Mouse (Mus musculus): ENCODE data around the gene Olfr1154. TPM values are rescaled to one million over a fixed set of nuclear protein-coding genes. Genes with fewer than 3 reads are reported as not detected.

The Olfr1154 gene
- polyA plus RNA-seq, 2 experiments = not detected

DNA sequence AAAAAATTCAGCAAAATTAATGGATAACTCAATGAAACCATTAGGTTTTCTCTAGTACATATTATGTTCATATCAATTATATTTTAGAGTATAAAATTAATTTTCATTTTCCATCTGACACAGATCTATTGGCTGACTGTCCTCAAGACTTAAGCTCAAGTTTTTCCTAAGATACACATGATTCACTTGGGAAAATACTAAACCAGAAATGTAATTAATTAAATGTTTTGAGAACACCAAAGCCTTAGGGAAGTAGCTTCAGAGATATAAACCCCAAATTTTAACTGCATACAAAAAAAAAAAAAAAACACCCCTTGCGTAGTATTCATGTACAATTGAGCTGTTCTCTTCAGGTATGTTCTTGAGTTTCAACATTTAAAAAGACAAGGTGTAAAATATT, 49.4 kb downstream of the Olfr1154 start, which contains the start of gene Olfr1151:
Olfr1151 (plus strand) TSS at position 301 of the 400 bp plus-strand sequence.
- no peaks in the 10 kb centered on the region for H3K36me3 ChIP-seq (replicated peaks; ENCODE audit: control insufficient read depth, insufficient read depth, low read depth)
- H3K27ac ChIP-seq = no peak within 1 kb of the TSS
- TF ChIP-seq EP300 (IDR thresholded peaks at IDR 0.05; ENCODE audit: low read depth) (no peak), CTCF (IDR thresholded peaks at IDR 0.05; ENCODE audit: low read depth) (no peak)
- ATAC-seq (ENCODE audit: insufficient read depth) (no peak), DNase-seq (ENCODE audit: low read depth in 3 of 3, low spot score in 3 of 3) (no peak)
- H3K4me3 ChIP-seq (ENCODE audit: insufficient read depth in 1 of 2, low read depth in 2 of 2, low read length in 2 of 2) = no peak within 1 kb of the TSS
- H3K4me1 ChIP-seq (replicated peaks; ENCODE audit: control insufficient read depth in 2 of 2, insufficient read depth in 2 of 2, low read length in 1 of 2) = no peaks in the 10 kb centered on the region
- no peak within 1 kb of the TSS for H3K4me2 ChIP-seq (ENCODE audit: low read depth)
- no peaks in the 10 kb centered on the region for H3K27me3 ChIP-seq (ENCODE audit: control insufficient read depth, insufficient read depth, low read length)
- WGBS (ENCODE audit: insufficient replicate concordance) = 57% methylated on average over 1 of the region's 1 CpGs
- no peak within 1 kb of the TSS for H3K9ac ChIP-seq (replicated peaks)
- no peaks in the 10 kb centered on the region for H3K9me3 ChIP-seq (ENCODE audit: control insufficient read depth, low read length)

Other genes starting within 250 kb of the Olfr1154 start
- gene Olfr1134, start 246.7 kb downstream of the Olfr1154 start, polyA plus RNA-seq (2012; rRNA removed) = not detected in 2 replicates
- not detected in 2 replicates for gene Olfr1134, start 246.7 kb downstream of the Olfr1154 start, polyA plus RNA-seq (2014; fragmentation: Nextera tagmentation; extraction: Ambion mirVana)
- not detected in 2 replicates for gene Olfr1135, start 231.5 kb downstream of the Olfr1154 start, polyA plus RNA-seq (2012; rRNA removed)
- not detected in 2 replicates for gene Olfr1135, start 231.5 kb downstream of the Olfr1154 start, polyA plus RNA-seq (2014; fragmentation: Nextera tagmentation; extraction: Ambion mirVana)
- not detected in 2 replicates for gene Olfr1136, start 211.2 kb downstream of the Olfr1154 start, polyA plus RNA-seq (2012; rRNA removed)
- not detected in 2 replicates for gene Olfr1136, start 211.2 kb downstream of the Olfr1154 start, polyA plus RNA-seq (2014; fragmentation: Nextera tagmentation; extraction: Ambion mirVana)
- gene Olfr1137, start 192.0 kb downstream of the Olfr1154 start, polyA plus RNA-seq (2012; rRNA removed) = not detected in 2 replicates
- gene Olfr1137, start 192.0 kb downstream of the Olfr1154 start, polyA plus RNA-seq (2014; fragmentation: Nextera tagmentation; extraction: Ambion mirVana) = not detected in 2 replicates
- gene Olfr1138, start 165.2 kb downstream of the Olfr1154 start, polyA plus RNA-seq (2012; rRNA removed) = not detected in 2 replicates
- gene Olfr1138, start 165.2 kb downstream of the Olfr1154 start, polyA plus RNA-seq (2014; fragmentation: Nextera tagmentation; extraction: Ambion mirVana) = not detected in 2 replicates
- not detected in 2 replicates for gene Olfr1140, start 161.4 kb downstream of the Olfr1154 start, polyA plus RNA-seq (2012; rRNA removed)
- gene Olfr1140, start 161.4 kb downstream of the Olfr1154 start, polyA plus RNA-seq (2014; fragmentation: Nextera tagmentation; extraction: Ambion mirVana) = not detected in 2 replicates
- not detected in 2 replicates for gene Olfr1141, start 151.2 kb downstream of the Olfr1154 start, polyA plus RNA-seq (2012; rRNA removed)
- gene Olfr1141, start 151.2 kb downstream of the Olfr1154 start, polyA plus RNA-seq (2014; fragmentation: Nextera tagmentation; extraction: Ambion mirVana) = not detected in 2 replicates
- not detected in 2 replicates for gene Olfr152, start 125.7 kb downstream of the Olfr1154 start, polyA plus RNA-seq (2012; rRNA removed)
- gene Olfr152, start 125.7 kb downstream of the Olfr1154 start, polyA plus RNA-seq (2014; fragmentation: Nextera tagmentation; extraction: Ambion mirVana) = not detected in 2 replicates
- not detected in 2 replicates for gene Olfr1143, start 104.6 kb downstream of the Olfr1154 start, polyA plus RNA-seq (2012; rRNA removed)
- not detected in 2 replicates for gene Olfr1143, start 104.6 kb downstream of the Olfr1154 start, polyA plus RNA-seq (2014; fragmentation: Nextera tagmentation; extraction: Ambion mirVana)
- gene Olfr1145, start 95.3 kb downstream of the Olfr1154 start, polyA plus RNA-seq (2012; rRNA removed) = not detected in 2 replicates
- not detected in 2 replicates for gene Olfr1145, start 95.3 kb downstream of the Olfr1154 start, polyA plus RNA-seq (2014; fragmentation: Nextera tagmentation; extraction: Ambion mirVana)
- gene Olfr1148, start 74.6 kb downstream of the Olfr1154 start, polyA plus RNA-seq (2012; rRNA removed) = not detected in 2 replicates
- not detected in 2 replicates for gene Olfr1148, start 74.6 kb downstream of the Olfr1154 start, polyA plus RNA-seq (2014; fragmentation: Nextera tagmentation; extraction: Ambion mirVana)
- not detected in 2 replicates for gene Olfr1150-ps1, start 61.2 kb downstream of the Olfr1154 start, polyA plus RNA-seq (2012; rRNA removed)
- not detected in 2 replicates for gene Olfr1150-ps1, start 61.2 kb downstream of the Olfr1154 start, polyA plus RNA-seq (2014; fragmentation: Nextera tagmentation; extraction: Ambion mirVana)
- not detected in 2 replicates for gene Olfr1151, start 49.3 kb downstream of the Olfr1154 start, polyA plus RNA-seq (2012; rRNA removed)
- gene Olfr1151, start 49.3 kb downstream of the Olfr1154 start, polyA plus RNA-seq (2014; fragmentation: Nextera tagmentation; extraction: Ambion mirVana) = not detected in 2 replicates
- not detected in 2 replicates for gene Olfr1152, start 38.7 kb downstream of the Olfr1154 start, polyA plus RNA-seq (2012; rRNA removed)
- not detected in 2 replicates for gene Olfr1152, start 38.7 kb downstream of the Olfr1154 start, polyA plus RNA-seq (2014; fragmentation: Nextera tagmentation; extraction: Ambion mirVana)
- not detected in 2 replicates for gene Olfr1153, start 10.2 kb downstream of the Olfr1154 start, polyA plus RNA-seq (2012; rRNA removed)
- not detected in 2 replicates for gene Olfr1153, start 10.2 kb downstream of the Olfr1154 start, polyA plus RNA-seq (2014; fragmentation: Nextera tagmentation; extraction: Ambion mirVana)
- not detected in 2 replicates for gene Olfr1155, start 40.0 kb upstream of the Olfr1154 start, polyA plus RNA-seq (2012; rRNA removed)
- not detected in 2 replicates for gene Olfr1155, start 40.0 kb upstream of the Olfr1154 start, polyA plus RNA-seq (2014; fragmentation: Nextera tagmentation; extraction: Ambion mirVana)
- not detected in 2 replicates for gene Olfr1156, start 47.9 kb upstream of the Olfr1154 start, polyA plus RNA-seq (2012; rRNA removed)
- gene Olfr1156, start 47.9 kb upstream of the Olfr1154 start, polyA plus RNA-seq (2014; fragmentation: Nextera tagmentation; extraction: Ambion mirVana) = not detected in 2 replicates
- gene Olfr1157, start 63.1 kb upstream of the Olfr1154 start, polyA plus RNA-seq (2012; rRNA removed) = not detected in 2 replicates
- not detected in 2 replicates for gene Olfr1157, start 63.1 kb upstream of the Olfr1154 start, polyA plus RNA-seq (2014; fragmentation: Nextera tagmentation; extraction: Ambion mirVana)
- gene Olfr74, start 69.5 kb upstream of the Olfr1154 start, polyA plus RNA-seq (2012; rRNA removed) = not detected in 2 replicates
- gene Olfr74, start 69.5 kb upstream of the Olfr1154 start, polyA plus RNA-seq (2014; fragmentation: Nextera tagmentation; extraction: Ambion mirVana) = not detected in 2 replicates
- gene Olfr1158, start 84.9 kb upstream of the Olfr1154 start, polyA plus RNA-seq (2012; rRNA removed) = not detected in 2 replicates
- not detected in 2 replicates for gene Olfr1158, start 84.9 kb upstream of the Olfr1154 start, polyA plus RNA-seq (2014; fragmentation: Nextera tagmentation; extraction: Ambion mirVana)
- gene Olfr1160, start 103.1 kb upstream of the Olfr1154 start, polyA plus RNA-seq (2012; rRNA removed) = not detected in 2 replicates
- gene Olfr1160, start 103.1 kb upstream of the Olfr1154 start, polyA plus RNA-seq (2014; fragmentation: Nextera tagmentation; extraction: Ambion mirVana) = not detected in 2 replicates
- not detected in 2 replicates for gene Olfr1161, start 117.6 kb upstream of the Olfr1154 start, polyA plus RNA-seq (2012; rRNA removed)
- not detected in 2 replicates for gene Olfr1161, start 117.6 kb upstream of the Olfr1154 start, polyA plus RNA-seq (2014; fragmentation: Nextera tagmentation; extraction: Ambion mirVana)
- not detected in 2 replicates for gene Olfr73, start 132.5 kb upstream of the Olfr1154 start, polyA plus RNA-seq (2012; rRNA removed)
- not detected in 2 replicates for gene Olfr73, start 132.5 kb upstream of the Olfr1154 start, polyA plus RNA-seq (2014; fragmentation: Nextera tagmentation; extraction: Ambion mirVana)
- gene Olfr1162, start 146.0 kb upstream of the Olfr1154 start, polyA plus RNA-seq (2012; rRNA removed) = not detected in 2 replicates
- not detected in 2 replicates for gene Olfr1162, start 146.0 kb upstream of the Olfr1154 start, polyA plus RNA-seq (2014; fragmentation: Nextera tagmentation; extraction: Ambion mirVana)
- not detected in 2 replicates for gene Olfr1163, start 166.7 kb upstream of the Olfr1154 start, polyA plus RNA-seq (2012; rRNA removed)
- gene Olfr1163, start 166.7 kb upstream of the Olfr1154 start, polyA plus RNA-seq (2014; fragmentation: Nextera tagmentation; extraction: Ambion mirVana) = not detected in 2 replicates
- not detected in 2 replicates for gene Olfr1164, start 188.8 kb upstream of the Olfr1154 start, polyA plus RNA-seq (2012; rRNA removed)
- not detected in 2 replicates for gene Olfr1164, start 188.8 kb upstream of the Olfr1154 start, polyA plus RNA-seq (2014; fragmentation: Nextera tagmentation; extraction: Ambion mirVana)
- not detected in 2 replicates for gene Olfr1166, start 223.1 kb upstream of the Olfr1154 start, polyA plus RNA-seq (2012; rRNA removed)
- gene Olfr1166, start 223.1 kb upstream of the Olfr1154 start, polyA plus RNA-seq (2014; fragmentation: Nextera tagmentation; extraction: Ambion mirVana) = not detected in 2 replicates